Comparison of ENCODE assay signal across 16 mouse cellular contexts in genomic region chr3:31495287-31495686, GRCm38 (mm10).
"Had no signal": no experiment of that assay in that cellular context is flagged by ENCODE, and none has a peak within 500 bp of the region (broad histone marks: within the 10 kb centered on the region; RNA-seq: fewer than 3 reads in every experiment).

No protein-coding gene starts in this region.

- H3K9ac ChIP-seq: liver, embryonic 13.5 days; midbrain, embryonic 12.5 days; midbrain, embryonic 15.5 days; neural tube, embryonic 12.5 days; neural tube, embryonic 15.5 days; stomach, embryonic 15.5 days had no signal

- DNase-seq: kidney, postnatal 14 days; kidney, postnatal 4 days; layer of hippocampus, postnatal 36 days; liver, embryonic 13.5 days; lung, adult 2 months; right cerebral cortex, postnatal 14 days; spleen, adult 18-20 months; thymus, adult 18-20 months; thymus, postnatal 36 days had no signal

- H3K4me1 ChIP-seq: liver, embryonic 13.5 days; midbrain, embryonic 12.5 days; midbrain, embryonic 15.5 days; neural tube, embryonic 12.5 days; neural tube, embryonic 15.5 days; stomach, embryonic 15.5 days had no signal

- H3K36me3 ChIP-seq: liver, embryonic 13.5 days; midbrain, embryonic 12.5 days; midbrain, embryonic 15.5 days; neural tube, embryonic 12.5 days; neural tube, embryonic 15.5 days; stomach, embryonic 15.5 days had no signal

- H3K27ac ChIP-seq: left cerebral cortex, adult 2 months; liver, embryonic 13.5 days; macrophage; midbrain, embryonic 12.5 days; midbrain, embryonic 15.5 days; neural tube, embryonic 12.5 days; neural tube, embryonic 15.5 days; stomach, embryonic 15.5 days had no signal

- H3K4me2 ChIP-seq: liver, embryonic 13.5 days; midbrain, embryonic 12.5 days; midbrain, embryonic 15.5 days; neural tube, embryonic 12.5 days; neural tube, embryonic 15.5 days; stomach, embryonic 15.5 days had no signal

- H3K4me3 ChIP-seq: left cerebral cortex, adult 2 months; liver, embryonic 13.5 days; midbrain, embryonic 12.5 days; midbrain, embryonic 15.5 days; neural tube, embryonic 12.5 days; neural tube, embryonic 15.5 days; stomach, embryonic 15.5 days had no signal

- H3K27me3 ChIP-seq: liver, embryonic 13.5 days; midbrain, embryonic 12.5 days; midbrain, embryonic 15.5 days; neural tube, embryonic 12.5 days; neural tube, embryonic 15.5 days; stomach, embryonic 15.5 days had no signal

- ATAC-seq: midbrain, embryonic 15.5 days had no signal

- H3K9me3 ChIP-seq: liver, embryonic 13.5 days; midbrain, embryonic 15.5 days; neural tube, embryonic 15.5 days; stomach, embryonic 15.5 days had no signal
